Mouse (Mus musculus) bone marrow macrophage, adult 2 months (primary cell): ENCODE results near the gene Sfswap. TPM values are rescaled to one million over a fixed set of nuclear protein-coding genes. Genes with fewer than 3 reads are reported as not detected.

Source experiments
- H3K27ac ChIP-seq: 2 replicates; pipeline ENCODE4 v1.5.1; 2012; ENCODE audit warnings: low read depth, low read length; ENCODE audit not compliant: insufficient read depth
- H3K4me1 ChIP-seq: 2 replicates; pipeline ENCODE4 v1.6.1; 2012; ENCODE audit warnings: low read length; ENCODE audit not compliant: control insufficient read depth, insufficient read depth
- H3K4me3 ChIP-seq: 2 replicates; pipeline ENCODE4 v1.5.1; 2012; ENCODE audit warnings: mild to moderate bottlenecking, low read length, moderate library complexity; ENCODE audit not compliant: insufficient read depth
- CTCF ChIP-seq: IDR thresholded peaks from 2 replicates; pipeline ENCODE4 v1.5.1; 2012; ENCODE audit warnings: low read depth, mild to moderate bottlenecking, low read length, moderate library complexity
- POLR2A ChIP-seq: IDR thresholded peaks from 2 replicates; pipeline ENCODE4 v1.6.1; 2012; ENCODE audit warnings: mild to moderate bottlenecking, low read depth, low read length, borderline replicate concordance
- polyA plus RNA-seq: library from polyadenylated mRNA; stranded (reverse); fragments of >200 nt; gene quantifications from 2 replicates; pipeline ENCODE4 v1.2.4, GENCODE M21; 2012; ENCODE audit not compliant: missing spikeins, insufficient read depth, insufficient read length

Gene Sfswap
- polyA plus RNA-seq, 1 experiment, result 56.1 TPM

- no peak for TF ChIP-seq CTCF
- TF ChIP-seq POLR2A, result no peak
- H3K4me1 ChIP-seq, result peaks cover 30% of the 10 kb centered on the region
- H3K27ac ChIP-seq, result no peak overlapping the region
- no peak overlapping the region for H3K4me3 ChIP-seq
Measured at GRCm38 (mm10) chr5:129524751-129525150, 23.7 kb downstream of the Sfswap start.

GRCm38 (mm10) chr5:129527162-129527561 is 26.1 kb downstream of the Sfswap start:
- Histone ChIP-seq H3K27ac (no peak overlapping the region), H3K4me1 (peaks cover 25% of the 10 kb centered on the region), H3K4me3 (no peak overlapping the region)
- no peak for TF ChIP-seq POLR2A
- TF ChIP-seq CTCF, result no peak

- no peak overlapping the region for H3K27ac ChIP-seq
- no peak for TF ChIP-seq CTCF
- no peak for TF ChIP-seq POLR2A
- no peak overlapping the region for H3K4me3 ChIP-seq
- peaks cover 4% of the 10 kb centered on the region for H3K4me1 ChIP-seq
Measured at GRCm38 (mm10) chr5:129529571-129529970, 28.6 kb downstream of the Sfswap start.

- H3K4me1 ChIP-seq, result no peaks in the 10 kb centered on the region
- no peak for TF ChIP-seq CTCF
- TF ChIP-seq POLR2A, result no peak
- no peak overlapping the region for H3K4me3 ChIP-seq
- H3K27ac ChIP-seq, result no peak overlapping the region
Measured at GRCm38 (mm10) chr5:129533731-129534130, 32.7 kb downstream of the Sfswap start.

- TF ChIP-seq CTCF, result no peak
- TF ChIP-seq POLR2A, result no peak
- H3K4me1 ChIP-seq, result no peaks in the 10 kb centered on the region
- H3K4me3 ChIP-seq, result no peak overlapping the region
- H3K27ac ChIP-seq, result no peak overlapping the region
Measured at GRCm38 (mm10) chr5:129534500-129534899, 33.5 kb downstream of the Sfswap start.

DNA sequence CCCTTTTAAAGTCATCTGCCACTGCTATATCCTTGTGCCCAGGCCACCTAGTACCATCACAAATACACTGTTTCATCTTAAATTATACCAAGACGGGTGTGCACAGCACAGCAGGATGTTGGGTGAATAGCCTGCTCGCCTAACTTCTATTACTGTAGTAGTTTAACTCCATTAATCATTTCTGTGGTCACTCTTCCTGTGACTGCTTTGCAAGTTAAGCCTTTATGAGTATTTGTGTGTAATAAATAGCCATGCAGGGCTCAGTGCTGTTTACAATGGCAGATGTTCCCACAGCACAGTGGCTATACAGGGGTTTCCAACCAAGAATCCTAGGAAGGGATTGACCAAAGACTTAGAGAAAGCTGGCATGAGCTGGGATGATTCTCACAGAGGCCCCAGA is 34.0 kb downstream of the Sfswap start:
- TF ChIP-seq CTCF, result no peak
- no peak for TF ChIP-seq POLR2A
- Histone ChIP-seq H3K4me1 (no peaks in the 10 kb centered on the region), H3K27ac (no peak overlapping the region), H3K4me3 (no peak overlapping the region)

DNA sequence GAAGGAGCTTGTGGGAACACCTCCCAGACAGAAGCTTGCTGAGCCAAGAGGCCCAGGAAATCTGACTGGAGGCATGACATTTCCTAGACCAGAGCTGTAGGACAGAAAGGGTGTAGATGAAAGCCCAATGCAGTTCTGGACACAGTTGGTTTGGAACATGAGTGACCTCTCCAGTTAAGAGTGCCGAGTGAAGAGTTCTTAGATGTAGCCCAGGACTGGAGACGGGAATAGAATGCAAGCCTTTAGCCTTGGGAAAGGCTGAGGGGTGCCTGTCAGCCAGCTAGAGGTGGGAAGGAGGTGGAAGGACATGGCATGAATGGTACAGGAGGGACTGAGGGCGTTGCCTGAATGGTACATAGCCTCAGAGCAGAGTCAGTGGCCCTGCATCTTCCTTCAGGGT is 34.4 kb downstream of the Sfswap start:
- TF ChIP-seq POLR2A (no peak), CTCF (no peak)
- Histone ChIP-seq H3K4me1 (no peaks in the 10 kb centered on the region), H3K27ac (no peak overlapping the region), H3K4me3 (no peak overlapping the region)

DNA sequence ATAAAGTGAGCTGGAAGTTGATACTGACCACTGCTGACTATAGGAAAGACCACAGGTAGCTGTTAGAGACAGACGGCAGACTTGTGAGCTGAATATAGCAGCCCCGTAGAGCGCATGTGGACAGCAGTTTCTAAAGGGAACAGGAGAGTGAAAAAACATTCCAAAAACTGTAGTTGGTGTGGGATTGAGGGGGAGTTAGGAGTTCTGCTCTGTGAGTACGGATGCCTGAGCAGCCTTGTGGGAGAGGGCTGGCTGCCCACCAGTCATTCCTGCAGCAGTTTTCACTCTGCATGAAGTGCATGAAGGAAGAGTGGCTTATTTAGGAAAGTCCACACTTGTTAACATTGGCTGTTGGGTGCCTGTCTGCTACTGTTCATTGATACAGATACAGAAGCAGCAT is 37.8 kb downstream of the Sfswap start:
- H3K4me1 ChIP-seq, result peaks cover 4% of the 10 kb centered on the region

DNA sequence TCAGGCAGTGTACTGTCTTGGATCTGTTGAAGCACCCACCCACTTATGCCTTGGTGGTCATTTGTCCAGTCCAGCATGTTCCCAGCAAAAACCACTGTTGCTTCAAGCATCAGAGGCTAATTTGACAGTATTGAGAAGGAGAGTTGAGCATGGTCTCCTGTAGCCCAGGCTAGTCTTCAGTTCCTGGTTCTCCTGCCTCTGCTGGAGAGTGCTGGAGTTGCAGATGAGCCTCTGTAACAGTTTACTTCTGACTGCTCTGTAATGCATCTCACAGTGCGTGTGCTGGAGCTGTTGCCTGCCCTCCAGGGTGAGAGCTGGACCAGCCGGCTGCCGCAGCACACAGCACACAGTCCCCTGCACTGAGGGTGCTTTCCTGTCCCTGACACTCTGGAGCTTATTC is 41.2 kb downstream of the Sfswap start:
- TF ChIP-seq CTCF (no peak), POLR2A (no peak)
- Histone ChIP-seq H3K4me1 (peaks cover 5% of the 10 kb centered on the region), H3K27ac (no peak overlapping the region), H3K4me3 (no peak overlapping the region)

More for the DNA sequence above, 37.8 kb downstream of the Sfswap start:
- Histone ChIP-seq H3K27ac (no peak overlapping the region), H3K4me3 (no peak overlapping the region)
- no peak for TF ChIP-seq CTCF
- no peak for TF ChIP-seq POLR2A

DNA sequence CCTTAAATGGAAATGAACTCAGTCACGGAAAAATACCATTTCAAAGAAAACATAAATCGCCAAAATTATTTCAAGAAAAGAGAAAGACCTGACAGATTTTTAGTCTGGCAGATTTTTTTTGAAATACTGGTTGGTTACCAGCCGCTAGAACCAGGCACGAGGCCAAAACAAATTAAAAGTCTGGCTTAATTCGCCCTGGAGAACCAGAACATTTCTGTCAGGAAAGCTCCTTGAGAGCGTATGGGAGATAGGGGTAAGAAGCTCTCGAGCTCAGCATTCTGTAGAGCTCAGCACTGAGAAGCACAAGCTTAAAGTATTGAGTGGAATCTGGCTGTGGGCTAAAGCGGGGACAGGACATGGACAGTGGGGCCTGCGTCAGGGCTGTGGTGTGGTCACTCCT is 44.8 kb downstream of the Sfswap start:
- no peak overlapping the region for H3K27ac ChIP-seq
- H3K4me1 ChIP-seq, result peaks cover 5% of the 10 kb centered on the region
- TF ChIP-seq POLR2A (no peak), CTCF (no peak)
- no peak overlapping the region for H3K4me3 ChIP-seq

GRCm38 (mm10) chr5:129549716-129550115 is 48.7 kb downstream of the Sfswap start:
- no peak overlapping the region for H3K27ac ChIP-seq
- TF ChIP-seq CTCF (no peak), POLR2A (no peak)
- no peaks in the 10 kb centered on the region for H3K4me1 ChIP-seq
- H3K4me3 ChIP-seq, result no peak overlapping the region

DNA sequence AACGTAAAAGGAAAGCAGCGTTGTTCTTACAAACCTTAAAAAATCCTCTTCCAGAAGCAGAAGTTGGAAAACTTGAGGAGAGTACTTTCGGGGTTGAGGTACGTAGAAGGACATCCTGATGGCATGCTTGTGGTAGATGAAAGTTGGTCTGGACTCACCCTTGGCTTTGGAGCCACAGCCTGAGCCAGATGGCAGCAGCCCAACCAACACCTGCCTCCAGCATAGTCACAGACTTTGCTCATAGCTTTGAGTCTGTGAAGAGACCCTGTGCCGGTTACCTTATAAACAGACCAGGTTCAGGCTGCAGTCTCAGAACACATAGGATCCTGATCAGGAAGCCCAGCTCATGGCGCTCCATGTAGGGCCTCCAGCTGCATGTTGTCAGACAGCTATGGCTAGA is 49.8 kb downstream of the Sfswap start:
- no peak overlapping the region for H3K4me3 ChIP-seq
- H3K4me1 ChIP-seq, result no peaks in the 10 kb centered on the region
- TF ChIP-seq POLR2A (no peak), CTCF (no peak)
- H3K27ac ChIP-seq, result no peak overlapping the region
